Mouse (Mus musculus) embryonic fibroblast, embryonic 13.5 days (primary cell): Measurements from ENCODE around the gene Ppm1h.

ENCODE experiments used
- CTCF ChIP-seq: IDR thresholded peaks from 2 replicates; pipeline ENCODE4 v1.5.1; 2011; ENCODE audit warnings: mild to moderate bottlenecking, control low read depth, low read length, moderate library complexity, borderline replicate concordance; ENCODE audit not compliant: insufficient read depth
- POLR2A ChIP-seq: IDR thresholded peaks from 2 replicates; pipeline ENCODE4 v1.6.1; 2011; ENCODE audit warnings: low read depth, mild to moderate bottlenecking, control low read depth, low read length, moderate library complexity

- TF ChIP-seq CTCF: no peak
- TF ChIP-seq POLR2A: no peak
Measured at GRCm38 (mm10) chr10:122672044-122672443, 6.5 kb upstream of the Ppm1h start.
